Mouse (Mus musculus) brain, embryonic 14.5 days (tissue): ENCODE data around the gene Phf21b.

Source experiments
- CTCF ChIP-seq: fragments of 200-500 bp; IDR thresholded peaks from 2 replicates; pipeline ENCODE4 v1.5.1; 2012; ENCODE audit warnings: inconsistent platforms, mild to moderate bottlenecking, moderate library complexity, borderline replicate concordance; ENCODE audit not compliant: insufficient read depth, insufficient read length; ENCODE audit errors: extremely low read depth
- POLR2A ChIP-seq: fragments of 200-500 bp; IDR thresholded peaks from 2 replicates; pipeline ENCODE4 v1.6.1; 2012; ENCODE audit warnings: mild to moderate bottlenecking, inconsistent platforms, borderline replicate concordance; ENCODE audit not compliant: poor library complexity, insufficient read depth, insufficient read length, severe bottlenecking; ENCODE audit errors: extremely low read depth

- TF ChIP-seq POLR2A (no peak), CTCF (no peak)
Measured at GRCm38 (mm10) chr15:84857623-84858022, 1.8 kb upstream of the Phf21b start.
